Mouse (Mus musculus) left cerebral cortex, postnatal 36 days (tissue): ENCODE results near the gene Gm16253. TPM values are rescaled to one million over a fixed set of nuclear protein-coding genes. Genes with fewer than 3 reads are reported as not detected.

Experiments
- DNase-seq, 2 experiments: peaks; one replicate each; pipeline ENCODE4 v3.0.0; 2021 to 2022; ENCODE audit warnings: low spot score in 2 of 2, mixed read lengths in 1 of 2
- intact Hi-C: fragments of 180-260 bp; cut with DNase I; formaldehyde crosslinking; loops from one replicate; pipeline ENCODE4 v1.15.1; 2025
- total RNA-seq, 2 experiments: library from RNA; stranded (reverse); gene quantifications; 2 replicates each; pipeline ENCODE4 v1.2.3; 2021

Gm16253 gene
- total RNA-seq, result not detected

DNA sequence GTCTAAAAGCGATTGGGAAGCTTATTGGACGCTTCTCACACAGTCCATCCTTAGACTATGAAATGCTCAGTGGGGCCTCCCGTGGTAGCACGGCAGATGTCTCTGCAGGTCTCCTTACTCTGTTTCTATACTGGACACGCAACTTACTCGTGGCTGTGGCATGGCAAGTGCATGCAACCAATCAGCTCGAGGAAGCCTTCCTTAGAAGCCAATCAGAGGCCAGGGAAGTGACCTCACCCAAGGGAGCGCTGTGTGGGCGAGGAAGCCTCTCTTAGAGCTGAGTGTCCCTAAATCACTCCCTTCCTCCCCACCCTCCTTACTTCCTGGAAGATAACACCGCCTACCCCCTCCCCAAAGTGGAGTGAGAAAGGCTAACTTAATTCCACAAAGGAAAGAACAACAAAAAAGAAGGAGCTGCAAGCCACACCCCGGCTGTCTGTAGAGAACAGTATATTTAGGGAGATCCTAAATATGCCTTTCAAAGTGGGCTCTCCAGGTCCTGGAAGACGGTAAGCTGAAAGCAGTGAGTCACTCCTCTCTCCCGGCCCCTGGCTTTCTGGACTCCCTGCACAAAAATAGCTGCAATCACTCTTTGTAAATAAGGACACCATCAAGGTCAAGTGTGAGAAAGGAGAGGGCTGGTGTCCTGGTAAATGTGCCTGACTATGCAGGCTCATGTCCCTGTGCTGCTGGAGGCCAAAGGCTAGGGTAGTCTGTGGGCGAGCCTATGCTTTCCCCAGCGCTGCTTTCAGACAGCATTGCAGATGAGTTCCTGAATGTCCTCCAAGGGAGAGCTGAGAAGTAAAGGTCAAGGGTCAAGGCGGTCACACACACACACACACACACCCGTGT is at the start of gene Gm16253:
TSS of gene Gm16253 (plus strand) at position 295 of the 852 bp plus-strand sequence.
- DNase-seq, result peak; percentile 89 to 91
- intact Hi-C loops, result loop anchor here (2.0 kb wide), 1 partner anchor 20 kb away; the partner anchor contains the start of gene Ankrd34a

DNA sequence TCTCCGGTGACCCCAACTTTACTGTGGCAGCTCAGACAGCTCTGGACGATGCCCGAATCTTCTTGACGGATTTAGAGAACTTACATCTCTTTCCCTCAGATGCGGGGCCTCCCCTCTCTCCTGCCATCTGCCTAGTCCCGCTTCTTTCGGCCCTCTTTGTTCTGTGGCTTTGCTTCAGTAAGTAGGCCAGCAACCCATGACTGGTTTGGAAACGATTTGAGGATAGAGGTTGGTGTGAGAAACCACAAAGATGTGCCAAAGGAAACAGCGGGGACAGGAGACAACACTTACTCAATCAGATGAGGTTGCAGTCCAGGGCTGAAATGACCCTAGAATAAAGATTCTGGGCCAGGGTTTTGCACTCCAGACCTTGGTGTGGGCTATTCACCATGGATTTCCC is 48.3 kb upstream of the Gm16253 start:
- no peak for DNase-seq
- intact Hi-C loops, result loop anchor here (10.0 kb wide), 1 partner anchor 1146 kb away; the partner anchor contains the start of gene Gm17651

DNA sequence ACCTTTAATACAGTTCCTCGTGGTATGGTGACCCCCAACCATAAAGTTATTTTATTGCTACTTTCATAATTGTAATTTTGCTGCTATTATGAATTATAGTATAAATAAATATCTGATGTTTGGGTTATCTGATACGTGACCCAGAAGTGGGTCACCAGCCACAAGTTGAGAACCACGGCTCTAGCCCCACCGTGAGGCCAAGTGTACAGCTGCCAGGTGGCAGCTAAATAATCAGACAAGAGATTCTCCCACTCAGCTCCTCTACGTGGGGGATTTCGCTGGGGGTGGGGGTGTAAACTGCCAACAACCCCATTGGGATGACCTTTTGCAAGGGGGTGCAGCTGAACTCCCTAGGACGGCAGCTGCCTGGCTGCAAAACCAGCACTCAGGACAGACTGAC is 44.7 kb upstream of the Gm16253 start:
- no peak for DNase-seq
- intact Hi-C loops, result no loop called here

DNA sequence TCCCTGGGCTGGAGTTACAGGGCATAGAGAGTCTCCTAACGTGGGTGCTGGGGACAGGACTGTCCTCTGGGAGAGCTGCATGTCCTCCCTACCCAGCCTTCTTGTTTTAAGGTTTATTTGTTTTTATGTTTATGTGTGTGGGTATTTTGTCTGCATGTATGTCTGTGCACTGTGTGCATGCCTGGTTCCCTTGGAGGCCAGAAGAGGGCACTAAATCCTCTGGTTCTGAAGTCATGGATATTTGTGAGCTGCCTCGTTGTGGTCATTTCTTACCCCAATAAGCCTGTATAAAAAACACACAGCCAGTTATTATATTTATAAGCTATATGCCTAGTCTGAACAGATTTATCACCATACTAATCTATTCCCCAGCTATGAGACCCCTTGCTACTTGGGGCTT is 42.5 kb upstream of the Gm16253 start:
- DNase-seq, result no peak
- intact Hi-C loops, result no loop called here

DNA sequence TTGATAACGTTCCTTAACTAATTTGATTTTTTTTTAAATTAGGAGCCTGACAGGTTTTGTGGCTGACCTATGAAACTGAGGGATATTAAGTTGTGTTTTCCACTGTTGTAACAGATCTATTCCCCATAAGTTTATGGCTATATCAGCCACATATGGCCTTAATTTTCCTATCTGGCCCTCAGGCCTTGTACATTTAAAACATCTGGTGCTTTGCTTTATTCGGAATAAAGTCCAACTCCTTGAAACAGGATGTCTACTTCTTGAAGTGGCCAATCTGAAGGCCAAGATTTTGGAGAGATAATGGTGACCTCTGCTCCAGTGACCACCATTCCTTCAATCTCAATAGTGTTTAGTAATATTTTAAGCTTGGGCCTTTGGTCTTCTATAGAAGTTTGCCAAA is 37.5 kb upstream of the Gm16253 start:
- intact Hi-C loops, result no loop called here
- DNase-seq, result no peak

DNA sequence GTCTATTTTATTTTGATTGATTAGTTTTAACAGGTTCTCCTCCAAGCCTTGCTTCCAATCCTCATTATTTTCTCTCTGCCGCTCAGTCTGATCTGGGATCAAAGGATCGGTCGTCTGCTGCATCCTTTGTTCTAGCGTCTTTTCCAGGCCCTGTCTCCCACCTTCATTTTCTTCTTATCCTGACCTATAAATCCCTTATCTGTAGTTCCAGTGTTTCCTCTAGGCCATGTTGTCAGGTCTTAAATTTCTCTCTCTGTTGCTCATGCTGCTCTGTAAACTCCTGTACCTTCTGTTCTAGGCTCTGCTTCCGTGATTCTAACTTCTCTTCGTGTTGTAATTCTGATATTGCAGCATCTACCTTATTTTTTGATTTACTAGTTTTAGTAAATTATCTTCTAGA is 36.0 kb upstream of the Gm16253 start:
- intact Hi-C loops, result loop anchor here (10.0 kb wide), 1 partner anchor 164 kb away; the partner anchor contains the start of gene Nudt17
- DNase-seq, result no peak

DNA sequence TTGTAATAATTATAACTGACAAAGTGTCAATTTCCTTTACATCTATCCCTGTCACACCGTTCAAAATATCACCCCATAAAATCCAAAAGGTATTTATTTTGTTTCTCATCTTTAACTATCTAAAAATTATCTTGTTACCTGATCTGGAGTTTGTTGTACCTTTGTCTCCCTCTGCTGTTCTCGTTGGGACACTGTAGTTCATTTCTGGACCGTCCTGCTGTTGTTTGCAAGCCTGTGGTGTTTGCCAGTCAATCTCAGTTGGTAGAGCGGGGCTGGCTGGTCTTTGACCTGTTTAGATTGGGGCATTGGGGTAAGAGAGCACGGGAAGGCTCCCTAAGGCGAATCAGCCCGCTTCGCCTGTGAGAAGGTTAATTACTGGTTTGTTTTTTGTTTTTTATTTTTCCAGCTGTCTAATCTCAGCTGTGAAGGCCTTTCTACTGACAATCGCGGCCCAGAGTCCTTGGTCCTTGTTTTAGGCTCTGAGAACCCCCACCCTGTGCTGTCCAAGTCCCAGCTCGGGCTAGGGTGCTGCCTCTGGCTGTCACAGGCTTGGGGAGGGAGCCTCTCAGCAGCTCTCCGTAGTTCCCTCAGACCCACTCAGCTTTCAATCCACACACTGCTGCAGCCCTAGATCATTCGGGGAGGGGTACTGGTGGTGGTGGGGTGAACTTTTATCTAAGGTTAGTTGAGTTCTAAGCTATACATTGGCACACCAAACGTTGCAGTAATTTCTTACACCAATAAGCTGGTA is 35.3 kb upstream of the Gm16253 start:
- no peak for DNase-seq
- intact Hi-C loops, result loop anchor here (10.0 kb wide), 1 partner anchor 163 kb away; the partner anchor contains the start of gene Nudt17

DNA sequence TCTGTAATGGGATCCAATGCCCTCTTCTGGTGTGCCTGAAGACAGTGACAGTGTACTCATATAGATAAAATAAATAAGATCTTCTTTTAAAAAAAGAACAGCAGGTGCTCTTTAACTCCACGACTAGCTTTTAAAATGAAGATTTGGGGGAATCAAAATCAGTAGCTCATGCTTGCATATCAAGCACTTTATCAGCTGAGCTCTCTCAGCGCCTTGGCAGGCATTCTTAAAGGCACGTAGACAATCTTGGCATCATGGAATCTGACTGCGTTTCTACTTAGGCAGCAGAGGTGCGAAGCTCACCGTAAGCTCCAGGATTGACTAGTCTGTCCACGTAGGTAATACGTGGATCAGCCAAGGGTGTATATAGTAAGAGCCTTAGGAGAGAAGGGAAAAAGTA is 34.2 kb upstream of the Gm16253 start:
- intact Hi-C loops, result loop anchor here (10.0 kb wide), 1 partner anchor 162 kb away; the partner anchor contains the start of gene Nudt17
- no peak for DNase-seq

DNA sequence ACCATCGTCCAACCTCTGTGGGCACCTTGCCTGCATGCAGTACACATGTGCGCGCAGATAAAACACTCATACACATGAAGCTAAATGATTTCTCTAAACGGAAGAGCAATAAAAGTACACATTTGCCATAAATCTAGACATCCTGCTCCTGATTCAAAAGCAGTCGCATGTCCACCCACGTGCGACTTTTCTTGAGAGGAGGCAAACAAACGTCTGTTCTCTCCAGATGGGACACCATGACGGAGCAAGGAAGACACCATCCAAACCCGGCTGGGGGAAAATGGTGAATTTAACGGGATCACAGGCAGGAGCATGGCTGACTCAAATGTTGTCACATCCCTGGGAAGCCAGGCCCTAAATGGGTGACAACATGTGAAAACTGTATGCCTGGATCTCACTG is 33.4 kb upstream of the Gm16253 start:
- DNase-seq, result peak; percentile 41 to 43
- intact Hi-C loops, result loop anchor here (10.0 kb wide), 1 partner anchor 161 kb away; the partner anchor contains the start of gene Nudt17

DNA sequence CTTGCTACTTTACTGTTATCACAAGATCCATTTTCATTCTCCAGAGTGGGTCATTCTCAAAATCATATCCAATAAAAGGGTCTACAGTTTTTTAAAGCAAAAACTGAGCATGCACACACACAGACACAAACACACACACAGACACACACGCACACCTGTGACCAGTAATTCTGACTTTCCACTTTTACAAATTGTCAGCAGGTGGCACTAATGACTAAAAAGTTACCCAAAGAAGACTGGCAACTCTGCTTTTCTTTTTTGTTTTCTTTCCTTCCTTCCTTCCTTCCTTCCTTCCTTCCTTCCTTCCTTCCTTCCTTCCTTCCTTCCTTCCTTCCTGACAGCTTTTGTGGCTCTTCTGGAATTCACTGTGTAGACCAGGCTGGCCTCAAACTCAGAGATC is 31.2 kb upstream of the Gm16253 start:
- intact Hi-C loops, result loop anchor here (10.0 kb wide), 1 partner anchor 159 kb away; the partner anchor contains the start of gene Nudt17
- DNase-seq, result no peak

DNA sequence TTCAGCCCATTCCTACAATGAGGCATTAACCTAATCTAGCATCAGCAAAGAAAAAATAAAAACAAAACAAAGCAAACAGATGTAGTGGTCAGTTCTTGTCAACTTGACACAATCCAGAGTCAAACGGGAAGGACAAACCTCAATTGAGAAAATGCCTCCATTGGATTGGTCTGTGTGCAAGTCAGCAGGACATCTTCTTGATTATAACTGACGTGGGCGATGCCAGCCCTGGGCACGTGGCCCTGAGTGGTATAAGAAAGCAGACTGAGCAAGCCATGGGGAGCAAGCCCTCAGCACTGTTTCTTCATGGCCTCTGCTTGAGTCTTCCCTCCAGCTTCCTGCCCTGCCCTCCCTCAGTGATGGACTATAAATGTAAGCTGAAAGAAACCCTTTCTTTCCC is 29.9 kb upstream of the Gm16253 start:
- intact Hi-C loops, result loop anchor here (10.0 kb wide), 1 partner anchor 158 kb away; the partner anchor contains the start of gene Nudt17
- DNase-seq, result no peak

DNA sequence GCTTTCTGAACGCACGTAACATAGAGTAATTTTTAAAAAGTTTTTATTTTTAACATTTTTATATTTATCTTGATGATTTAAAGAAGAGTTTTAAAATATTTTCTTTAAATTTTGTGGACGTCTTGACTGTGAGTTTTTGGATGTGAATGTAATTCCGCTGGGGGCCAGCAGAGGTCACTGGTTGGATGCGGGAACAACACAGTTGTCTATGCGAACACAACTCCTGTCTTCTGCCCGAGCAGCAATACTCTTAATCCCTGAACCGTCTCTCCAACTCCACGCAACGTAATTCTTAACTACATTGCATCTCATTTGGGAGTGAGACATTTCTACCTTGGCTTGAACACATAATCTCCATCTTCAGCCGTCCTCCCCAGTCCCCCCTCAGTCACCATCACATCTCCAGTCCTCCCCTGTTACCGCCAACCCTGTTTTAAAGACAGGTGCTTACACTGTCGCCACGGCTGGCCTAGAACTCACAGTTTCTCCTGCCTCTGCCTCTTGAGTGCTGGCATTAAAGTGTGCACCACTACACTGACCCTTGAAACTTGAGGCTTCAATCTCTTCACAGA is 29.3 kb upstream of the Gm16253 start:
- peak; percentile 59 to 78 for DNase-seq
- intact Hi-C loops, result loop anchor here (10.0 kb wide), 1 partner anchor 157 kb away; the partner anchor contains the start of gene Nudt17

DNA sequence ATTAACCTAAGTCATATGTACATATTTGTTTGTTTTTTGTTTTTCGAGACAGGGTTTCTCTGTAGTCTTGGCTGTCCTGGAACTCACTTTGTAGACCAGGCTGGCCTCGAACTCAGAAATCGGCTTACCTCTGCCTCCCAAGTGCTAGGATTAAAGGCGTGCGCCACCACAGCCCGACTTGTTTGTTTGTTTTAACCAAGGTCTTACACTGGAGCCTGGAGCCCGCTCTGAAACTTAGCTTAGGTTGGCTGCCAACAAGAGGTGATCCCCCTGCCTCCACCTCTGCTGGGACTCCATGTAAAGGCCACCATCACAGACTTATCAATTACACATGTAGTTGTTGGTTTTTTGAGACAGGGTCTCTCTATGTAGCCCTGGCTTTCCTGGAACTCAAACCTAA is 28.0 kb upstream of the Gm16253 start:
- DNase-seq, result no peak
- intact Hi-C loops, result loop anchor here (10.0 kb wide), 1 partner anchor 156 kb away; the partner anchor contains the start of gene Nudt17

DNA sequence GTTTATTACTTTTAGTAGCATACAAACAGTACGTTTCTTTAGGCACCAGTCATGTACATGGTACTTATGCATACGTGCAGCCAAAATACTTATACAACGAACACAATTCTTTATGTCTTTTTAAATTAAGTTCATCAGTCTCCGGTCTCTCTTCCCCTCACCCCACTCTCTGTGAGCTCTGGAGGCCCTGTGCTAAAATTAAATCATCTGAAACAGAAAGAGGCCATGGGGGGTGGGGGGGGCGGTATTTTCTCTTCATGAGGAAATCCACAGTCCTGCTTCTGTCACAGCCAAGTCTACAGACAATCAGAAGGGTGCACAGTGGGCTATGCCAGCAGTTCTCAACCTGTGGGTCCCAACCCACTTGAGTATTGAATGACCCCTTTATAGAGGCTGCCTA is 27.4 kb upstream of the Gm16253 start:
- no peak for DNase-seq
- intact Hi-C loops, result loop anchor here (10.0 kb wide), 1 partner anchor 155 kb away; the partner anchor contains the start of gene Nudt17

DNA sequence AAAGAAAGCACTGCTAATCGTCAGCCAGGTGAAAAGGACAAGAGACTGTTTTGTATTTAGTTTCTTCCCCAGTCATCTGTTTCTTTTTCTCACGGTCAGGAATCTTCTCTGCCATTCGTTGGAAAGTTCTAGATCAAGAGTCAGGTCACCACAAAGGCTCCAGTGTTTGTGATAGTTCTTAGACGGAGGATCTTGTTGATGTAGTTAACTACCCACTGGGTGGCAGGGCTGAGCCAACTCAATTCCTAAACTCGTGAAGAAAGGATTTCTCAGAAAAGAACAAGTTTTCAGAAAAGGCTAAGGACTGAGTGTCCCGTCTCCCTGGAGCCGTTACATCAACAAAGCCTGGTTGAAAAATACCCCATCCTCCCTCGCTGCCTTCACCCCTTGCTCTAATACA is 25.6 kb upstream of the Gm16253 start:
- intact Hi-C loops, result loop anchor here (1.0 to 2.0 kb wide), 2 partner anchors 29 to 84 kb away; partner anchors contain the start of genes Gm42957 and Pex11b

DNA sequence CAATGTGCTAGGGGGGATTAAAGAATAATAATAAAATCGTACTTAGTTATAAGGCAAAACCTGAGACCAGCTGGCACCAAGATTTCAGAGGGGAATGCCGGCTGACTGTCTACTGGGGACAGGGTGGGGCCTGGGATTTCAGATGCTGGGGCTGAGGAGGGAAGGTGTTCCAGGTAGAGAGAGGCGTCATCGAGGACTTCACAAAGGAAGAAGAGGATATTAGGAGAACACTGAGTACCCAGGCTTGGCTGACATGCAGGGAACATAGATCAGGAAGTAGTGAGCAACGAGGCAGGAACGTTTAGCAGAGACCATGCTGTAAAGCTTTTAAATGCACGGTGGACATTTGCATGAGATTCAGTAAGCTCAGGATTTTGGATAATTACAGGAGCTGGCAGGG is 24.9 kb upstream of the Gm16253 start:
- DNase-seq, result no peak
- intact Hi-C loops, result loop anchor here (1.0 to 2.0 kb wide), 2 partner anchors 28 to 83 kb away; partner anchors contain the start of genes Gm42957 and Pex11b

More for the DNA sequence above, 25.6 kb upstream of the Gm16253 start:
- DNase-seq, result no peak

DNA sequence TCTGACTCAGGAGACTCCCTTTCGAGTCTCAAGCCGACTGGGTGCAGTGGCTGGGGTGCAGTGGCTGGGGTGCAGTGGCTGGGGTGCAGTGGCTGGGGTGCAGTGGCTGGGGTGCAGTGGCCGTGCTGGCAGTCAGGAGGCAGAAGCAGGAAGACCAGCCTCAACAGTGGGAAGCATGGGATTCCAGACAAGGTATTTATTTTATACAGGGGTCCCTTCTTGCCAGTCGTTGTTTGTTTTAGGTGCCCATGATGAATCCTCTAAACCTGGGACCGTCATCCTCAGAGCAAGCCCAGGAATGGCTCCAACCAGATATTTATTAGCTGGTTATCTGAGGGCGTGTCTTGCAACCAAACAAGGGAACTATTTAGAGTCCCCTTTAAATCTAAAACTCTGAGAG is 23.2 kb upstream of the Gm16253 start:
- intact Hi-C loops, result no loop called here
- no peak for DNase-seq

DNA sequence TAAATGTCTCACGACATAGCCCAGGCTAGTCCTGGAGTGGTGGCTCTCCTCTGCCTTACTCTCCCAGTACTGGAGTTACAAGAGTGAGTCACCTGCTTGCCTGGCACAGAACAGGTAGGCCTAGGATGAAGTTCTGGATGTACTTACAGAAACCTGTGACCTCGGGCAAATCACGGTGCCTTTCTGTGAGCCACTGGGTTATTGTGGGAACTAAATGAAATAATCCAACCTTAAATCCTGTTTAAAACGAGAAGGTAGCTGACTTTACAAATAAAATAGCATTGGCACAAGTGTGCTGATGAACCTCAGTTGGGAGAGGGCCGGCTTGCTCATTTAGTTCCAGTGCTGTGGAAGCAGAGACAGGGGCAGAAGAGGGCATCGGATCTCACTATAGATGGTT is 22.5 kb upstream of the Gm16253 start:
- intact Hi-C loops, result no loop called here
- DNase-seq, result no peak

DNA sequence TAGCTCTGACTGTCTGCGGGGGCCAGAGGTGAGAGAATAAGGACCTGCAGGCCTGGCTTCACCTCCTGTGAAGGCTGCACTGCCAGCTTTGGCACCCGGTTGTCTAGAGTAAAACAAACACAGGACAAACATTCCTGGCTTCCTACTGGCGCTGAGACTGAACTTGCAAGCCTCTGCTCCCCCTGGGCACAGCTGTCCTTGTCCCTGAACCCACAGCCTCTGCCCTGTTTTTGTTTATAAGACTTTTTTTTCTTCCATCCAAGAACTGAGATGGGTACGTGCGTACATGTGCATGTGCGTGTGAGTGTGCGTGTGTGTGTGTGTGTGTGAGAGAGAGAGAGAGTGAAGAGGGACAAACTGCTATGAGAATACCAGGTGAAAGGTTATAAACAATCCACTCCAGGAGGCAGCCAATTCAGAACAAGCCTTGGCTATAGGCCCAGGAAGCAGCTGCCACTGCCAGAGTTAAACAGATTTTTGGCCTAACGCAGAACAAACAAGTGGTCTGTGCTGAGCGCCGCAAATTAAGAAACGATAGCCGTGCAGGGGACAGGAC is 21.7 kb upstream of the Gm16253 start:
- DNase-seq, result no peak
- intact Hi-C loops, result no loop called here
